Comparison of ENCODE assay signal across 9 mouse cellular contexts in genomic region chr11:101658751-101659558, GRCm38 (mm10). TPM values are rescaled to one million over a fixed set of nuclear protein-coding genes. Genes with fewer than 3 reads are reported as not detected.
DNase-seq lines count a peak whose midpoint lies in the region; ATAC-seq lines count a peak whose summit lies in the region.
"Had no signal": no experiment of that assay in that cellular context is flagged by ENCODE, and none has a peak within 500 bp of the region (broad histone marks: within the 10 kb centered on the region; RNA-seq: fewer than 3 reads in every experiment).

No protein-coding gene starts in this region.

- no peaks in the 10 kb centered on the region for H3K9me3 ChIP-seq in heart, embryonic 13.5 days
- no peaks in the 10 kb centered on the region for H3K9me3 ChIP-seq in lung, embryonic 16.5 days (ENCODE audit: control insufficient read depth, low read length)

- peak; percentile 90 for DNase-seq in WW6 (ENCODE audit: low read depth, low spot score)
- DNase-seq in embryo, embryonic 9.5 days (ENCODE audit: extremely low spot score), result peak; percentile 82
- DNase-seq in kidney, postnatal 10 days, result peak; percentile 77
- peak; percentile 86 for DNase-seq in retina, postnatal 1 day
- DNase-seq in yolk sac, embryonic 10.5 days (ENCODE audit: low spot score), result no peak

- 29% methylated on average over 10 of the region's 10 CpGs for WGBS in heart, embryonic 13.5 days
- 21% methylated on average over 10 of the region's 10 CpGs for WGBS in lung, embryonic 16.5 days

- no peak overlapping the region for H3K9ac ChIP-seq in heart, embryonic 13.5 days
- H3K9ac ChIP-seq in lung, embryonic 16.5 days (ENCODE audit: low read length), result no peak overlapping the region

- peak overlapping the region; percentile 23 for H3K4me2 ChIP-seq in heart, embryonic 13.5 days
- no peak overlapping the region for H3K4me2 ChIP-seq in lung, embryonic 16.5 days (ENCODE audit: low read depth, low read length)

- H3K4me1 ChIP-seq in heart, embryonic 13.5 days, result peaks cover 17% of the 10 kb centered on the region
- H3K4me1 ChIP-seq in lung, embryonic 16.5 days (replicated peaks; ENCODE audit: control insufficient read depth, insufficient read depth, low read length), result 0 out of 2 replicates have a peak, but pooled peaks cover 4% of the 10 kb centered on the region

- peak overlapping the region; percentile 69 for H3K27ac ChIP-seq in heart, embryonic 13.5 days (replicated peaks)
- peak overlapping the region; percentile 83 for H3K27ac ChIP-seq in lung, embryonic 16.5 days (ENCODE audit: low read length)

- H3K4me3 ChIP-seq in heart, embryonic 13.5 days, result no peak overlapping the region
- H3K4me3 ChIP-seq in lung, embryonic 16.5 days (ENCODE audit: low read length), result no peak overlapping the region

- no peaks in the 10 kb centered on the region for H3K36me3 ChIP-seq in heart, embryonic 13.5 days
- no peaks in the 10 kb centered on the region for H3K36me3 ChIP-seq in lung, embryonic 16.5 days (ENCODE audit: control insufficient read depth, insufficient read depth, low read length)

- ATAC-seq in CD4-positive, CD25-positive, alpha-beta regulatory T cell, adult 4 months, result peak; percentile 58
- no peak; the same call in 1 of the 2 replicates for ATAC-seq in heart, embryonic 13.5 days (ENCODE audit: extremely low read depth, insufficient number of reproducible peaks, low FRiP score, low TSS enrichment)
- peak; percentile 26; the same call in 1 of the 2 replicates for ATAC-seq in lung, embryonic 16.5 days (ENCODE audit: low read depth)

- no peaks in the 10 kb centered on the region for H3K27me3 ChIP-seq in heart, embryonic 13.5 days (replicated peaks)
- no peaks in the 10 kb centered on the region for H3K27me3 ChIP-seq in lung, embryonic 16.5 days (ENCODE audit: control insufficient read depth, insufficient read depth, low read depth, low read length)

RNA-seq across cellular contexts. Expression of gene Arl4d, which starts 6.4 kb away (rescaled TPM):
- polyA plus RNA-seq in CD4-positive, CD25-positive, alpha-beta regulatory T cell, adult 4 months (2017; shearing (Covaris generic)), result not detected
- polyA plus RNA-seq in heart, embryonic 13.5 days (2015; fragmentation: Nextera tagmentation; extraction: Ambion mirVana), result 8.7 and 9.1 TPM in 2 replicates
- polyA plus RNA-seq in lung, embryonic 16.5 days (2015; fragmentation: Nextera tagmentation; extraction: Ambion mirVana), result 6.8 and 7.4 TPM in 2 replicates

RNA-seq across cellular contexts. Expression of gene Rdm1, which starts 32.0 kb away (rescaled TPM):
- polyA plus RNA-seq in CD4-positive, CD25-positive, alpha-beta regulatory T cell, adult 4 months (2017; shearing (Covaris generic)), result 10 to 100 TPM; 86.2 to 93.4 TPM
- polyA plus RNA-seq in heart, embryonic 13.5 days (2015; fragmentation: Nextera tagmentation; extraction: Ambion mirVana), result 31.8 and 37.0 TPM in 2 replicates
- 52.0 and 52.1 TPM in 2 replicates for polyA plus RNA-seq in lung, embryonic 16.5 days (2015; fragmentation: Nextera tagmentation; extraction: Ambion mirVana)

RNA-seq across cellular contexts. Expression of gene Gm11634, which starts 59.9 kb away (rescaled TPM):
- polyA plus RNA-seq in CD4-positive, CD25-positive, alpha-beta regulatory T cell, adult 4 months (2017; shearing (Covaris generic)), result not detected
- not detected in 2 replicates for polyA plus RNA-seq in heart, embryonic 13.5 days (2015; fragmentation: Nextera tagmentation; extraction: Ambion mirVana)
- polyA plus RNA-seq in lung, embryonic 16.5 days (2015; fragmentation: Nextera tagmentation; extraction: Ambion mirVana), result not detected in 2 replicates
- polyA plus RNA-seq: macrophage had no signal
